Mouse (Mus musculus): Measurements from ENCODE around the gene Nfs1.
A peak's percentile ranks its signal among the peaks of the same experiment; 100 is the strongest.
"Not testable (repeated sequence)": the region's sequence is repeated elsewhere in the genome, so short reads cannot be mapped to it uniquely, and the experiment has no call there.

The Nfs1 gene

DNA sequence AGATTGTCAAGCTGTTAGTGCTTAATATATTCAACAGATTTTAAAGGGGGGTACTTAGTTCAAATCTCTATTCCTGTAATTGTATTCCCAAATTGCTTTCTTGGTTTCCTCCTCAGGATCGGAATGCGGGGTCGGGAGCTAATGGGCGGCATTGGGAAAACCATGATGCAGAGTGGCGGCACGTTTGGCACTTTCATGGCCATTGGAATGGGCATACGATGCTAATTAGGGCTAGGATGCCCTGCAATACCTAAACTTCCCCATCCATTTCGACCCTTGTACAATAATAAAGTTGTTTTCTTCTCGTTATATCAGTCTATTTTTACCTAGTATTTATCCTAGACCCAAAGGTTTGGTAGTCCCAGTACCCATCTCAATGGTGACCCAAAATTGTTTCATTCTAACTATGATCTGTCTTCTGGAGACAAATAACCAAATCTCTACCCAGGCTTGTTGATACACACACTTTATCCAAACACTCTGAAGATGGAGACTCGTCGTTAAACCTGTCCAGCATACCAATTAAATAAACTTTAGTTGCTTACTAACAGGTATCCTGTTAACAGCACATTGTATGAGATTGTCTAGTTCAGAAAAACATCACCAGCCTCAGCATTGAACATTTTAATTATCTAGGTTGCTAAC is 1.6 kb upstream of the Nfs1 start:
- DNase-seq (ENCODE audit: low spot score in 2 of 2), result no peak

DNA sequence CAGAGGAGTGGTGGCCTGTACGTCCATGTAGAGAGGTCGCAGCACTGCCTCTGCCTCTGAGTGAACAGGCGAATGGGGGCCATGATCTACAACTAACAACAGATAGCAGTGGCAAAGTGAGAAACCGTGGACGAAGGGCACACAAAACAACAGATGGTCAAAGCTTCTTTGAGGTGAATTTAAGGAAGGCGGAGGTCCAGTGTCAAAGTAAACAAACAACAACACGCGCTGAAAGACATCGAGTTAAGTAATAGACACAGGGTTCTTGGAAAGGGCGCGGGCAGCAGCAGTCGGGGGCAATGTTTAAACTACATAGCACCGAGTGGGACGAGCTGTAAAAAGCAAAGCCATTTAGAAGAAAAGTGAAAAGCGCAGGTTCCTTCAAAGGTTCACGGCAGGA is 619 bp downstream of the Nfs1 start:
- DNase-seq (ENCODE audit: low spot score in 2 of 2), result no peak

GRCm38 (mm10) chr2:156142820-156143219 is 1.2 kb downstream of the Nfs1 start:
- no peak for DNase-seq (ENCODE audit: low spot score in 2 of 2)

DNA sequence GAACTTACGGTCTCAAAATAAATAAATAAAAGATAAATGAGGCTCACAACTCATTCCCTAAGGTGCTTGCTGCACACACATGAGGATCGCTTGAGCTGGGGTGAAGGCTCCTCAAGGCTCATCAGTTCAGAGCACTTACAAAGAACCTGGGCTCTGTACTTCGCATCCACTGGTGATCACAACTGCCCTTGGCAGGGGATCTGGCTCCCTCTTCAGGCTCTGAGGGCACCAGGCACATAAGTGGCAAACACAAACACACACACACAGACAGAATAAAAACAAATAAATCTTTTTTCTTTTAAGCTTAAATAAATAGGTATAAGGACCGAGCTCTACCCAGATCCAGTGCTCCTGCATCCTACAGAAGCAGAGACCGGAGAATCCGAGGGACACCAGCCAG is 8.3 kb downstream of the Nfs1 start:
- no peak for DNase-seq (ENCODE audit: low spot score in 2 of 2)

DNA sequence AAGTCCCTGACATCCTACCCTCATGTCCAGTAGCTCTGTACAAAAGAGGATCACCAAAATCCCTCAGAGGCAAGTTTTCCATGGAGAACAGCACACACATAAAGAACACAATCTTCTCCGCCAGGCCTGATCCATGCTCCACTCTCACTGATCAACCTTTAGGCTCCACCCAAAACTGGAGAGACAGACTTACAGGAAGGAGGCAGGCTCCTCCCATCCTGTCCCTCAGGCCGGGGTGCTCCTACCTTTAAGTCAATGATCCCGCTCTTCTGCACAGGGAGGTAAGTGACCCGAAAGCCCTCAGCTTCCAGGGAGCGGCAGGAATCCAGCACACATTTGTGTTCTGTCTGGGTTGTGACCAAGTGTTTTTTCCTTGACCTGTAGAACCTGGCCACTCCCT is 9.8 kb downstream of the Nfs1 start:
- DNase-seq (ENCODE audit: low spot score in 2 of 2), result no peak

DNA sequence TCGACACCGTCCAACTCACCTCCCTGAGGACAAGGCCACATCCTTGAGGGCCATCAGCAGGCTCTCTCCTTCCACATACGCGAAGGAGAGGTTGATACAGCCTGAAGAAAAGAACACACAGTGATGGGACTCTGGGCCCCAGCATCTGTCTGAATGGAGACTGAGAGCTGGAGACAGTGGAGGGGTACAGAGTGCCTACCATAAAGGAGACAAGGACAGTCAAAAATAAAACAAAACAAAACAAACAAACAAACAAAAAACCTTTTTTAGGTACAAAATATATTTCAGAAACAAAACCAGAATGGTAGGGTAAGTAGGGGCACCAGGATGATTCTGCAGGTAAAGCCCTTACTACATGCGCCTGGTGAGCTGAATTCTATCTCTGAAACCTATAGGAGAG is 17.0 kb downstream of the Nfs1 start, which contains the start of gene Gm28036:
Gene Gm28036 (minus strand): TSS at position 101 of the 400 bp plus-strand sequence.
- DNase-seq (ENCODE audit: low spot score in 2 of 2), result no peak

DNA sequence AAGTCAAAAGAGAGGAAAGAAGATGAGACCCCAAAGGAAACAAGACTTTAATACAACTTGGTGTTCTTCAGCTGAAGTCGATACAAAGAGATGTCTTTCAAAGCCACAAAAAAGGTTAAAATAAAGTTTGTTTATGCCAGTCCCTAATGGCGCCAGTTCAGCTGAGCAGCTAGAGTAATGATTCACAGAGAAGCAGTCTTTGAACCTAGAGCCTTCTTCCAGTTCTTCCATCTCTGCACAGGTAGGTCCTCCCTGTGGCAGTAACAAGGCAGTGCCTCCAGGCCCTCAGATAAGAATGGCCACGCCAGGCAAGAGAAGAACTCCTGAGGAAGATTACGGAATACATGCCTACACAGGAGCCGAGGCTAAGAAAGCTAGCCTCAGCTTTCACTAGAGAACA is 20.3 kb downstream of the Nfs1 start:
- no peak for DNase-seq (ENCODE audit: low spot score in 2 of 2)

DNA sequence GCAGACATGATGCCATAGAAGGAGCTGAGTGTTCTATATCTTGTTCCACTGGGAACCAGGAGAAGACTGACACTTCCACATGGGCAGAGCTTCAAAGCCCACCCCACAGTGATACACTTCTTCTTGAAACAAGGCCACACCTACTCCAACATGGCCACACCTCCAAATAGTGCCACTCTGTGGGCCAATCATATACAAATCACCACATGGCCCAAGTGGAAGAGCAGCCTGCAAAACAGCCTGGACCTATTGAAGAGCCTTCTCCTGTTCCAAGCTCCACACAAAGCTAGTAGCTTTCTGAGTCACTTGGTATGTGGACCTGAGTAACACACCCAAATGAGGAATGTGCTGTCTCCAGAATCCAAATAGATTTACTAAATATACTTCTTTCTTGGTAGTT is 24.4 kb downstream of the Nfs1 start:
- no peak for DNase-seq (ENCODE audit: low spot score in 2 of 2)

DNA sequence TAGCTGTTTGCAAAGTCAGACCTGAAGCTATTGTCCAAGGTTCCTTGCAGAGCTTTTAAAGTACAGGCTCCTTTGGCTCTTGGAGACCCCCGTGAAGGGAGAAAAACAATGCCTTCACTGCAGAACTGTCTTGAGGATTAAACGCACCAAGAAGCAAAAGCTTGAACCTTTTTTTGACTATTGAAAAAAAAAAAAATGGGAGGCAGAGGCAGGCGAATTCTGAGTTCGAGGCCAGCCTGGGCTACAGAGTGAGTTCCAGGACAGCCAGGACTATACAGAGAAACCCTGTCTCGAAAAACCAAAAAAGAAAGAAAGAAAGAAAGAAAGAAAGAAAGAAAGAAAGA is 31.9 kb downstream of the Nfs1 start:
- not testable (repeated sequence) for DNase-seq (ENCODE audit: low spot score in 2 of 2)

- DNase-seq (ENCODE audit: low spot score in 2 of 2), result peak; percentile 91 to 92
Measured at GRCm38 (mm10) chr2:156111358-156112079, 32.5 kb downstream of the Nfs1 start, which contains the start of the genes Cpne1 and Rbm12. Gene Cpne1 (minus strand): TSS chr2:156111965. Gene Rbm12 (minus strand): TSS chr2:156111978.

DNA sequence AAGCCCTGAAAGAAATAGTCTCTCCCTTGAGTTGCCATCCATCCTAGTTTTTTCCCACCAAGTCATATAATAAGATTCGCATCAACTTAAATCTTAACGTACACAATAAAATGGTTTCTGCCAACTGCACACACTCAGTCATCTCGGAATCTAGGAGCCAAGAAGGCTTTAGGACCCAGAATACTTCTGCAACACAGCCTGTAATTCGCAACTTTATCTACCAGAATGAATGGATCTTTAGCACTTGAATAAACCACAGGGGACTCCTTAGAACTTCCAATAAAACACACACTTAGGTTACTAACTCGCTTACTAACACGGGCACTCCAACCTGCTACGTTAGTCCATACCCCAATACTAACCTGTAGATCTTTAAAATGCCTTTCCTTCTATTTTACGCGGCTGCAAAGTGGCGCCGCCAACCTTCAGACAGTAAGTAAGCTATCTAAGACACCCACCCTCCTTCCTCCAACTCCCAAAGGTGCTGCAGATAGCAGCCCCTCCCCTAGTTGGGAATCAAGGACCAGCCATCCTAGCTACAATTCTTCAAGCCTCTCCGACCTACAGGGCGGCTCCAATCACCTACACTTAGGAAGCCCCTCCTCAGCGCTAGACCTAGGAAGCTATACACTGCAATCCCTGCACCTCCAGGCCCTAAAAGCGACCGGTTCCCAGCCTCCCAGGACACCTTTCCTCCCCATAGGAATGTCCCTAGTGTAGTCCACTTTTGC is 33.2 kb downstream of the Nfs1 start:
- DNase-seq (ENCODE audit: low spot score in 2 of 2), result peak in 1 of 2 experiments; percentile 4

- no peak for DNase-seq (ENCODE audit: low spot score in 2 of 2)
Measured at GRCm38 (mm10) chr2:156091926-156092325, 52.1 kb downstream of the Nfs1 start.

DNA sequence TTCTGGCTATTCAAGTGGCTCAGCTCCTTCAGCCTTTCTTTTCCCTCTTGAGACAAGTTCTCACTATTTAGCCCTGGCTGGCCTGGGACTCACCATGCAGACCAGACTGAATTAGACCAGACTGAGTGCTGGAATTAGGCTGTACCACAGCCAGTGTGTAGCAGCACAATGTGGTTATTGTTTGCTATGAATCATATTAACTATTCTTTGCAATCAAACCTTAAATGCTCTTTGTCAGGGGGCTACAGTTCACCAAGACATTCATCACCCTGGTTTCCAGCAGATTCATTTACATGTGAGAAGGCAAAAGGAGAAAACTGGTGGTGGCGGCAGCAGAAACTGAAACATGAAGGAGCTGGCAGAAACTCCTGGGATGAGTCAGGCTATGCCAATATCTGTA is 54.2 kb downstream of the Nfs1 start:
- DNase-seq (ENCODE audit: low spot score in 2 of 2), result no peak

GRCm38 (mm10) chr2:156087391-156088110 is 56.4 kb downstream of the Nfs1 start:
- DNase-seq (ENCODE audit: low spot score in 2 of 2), result no peak

DNA sequence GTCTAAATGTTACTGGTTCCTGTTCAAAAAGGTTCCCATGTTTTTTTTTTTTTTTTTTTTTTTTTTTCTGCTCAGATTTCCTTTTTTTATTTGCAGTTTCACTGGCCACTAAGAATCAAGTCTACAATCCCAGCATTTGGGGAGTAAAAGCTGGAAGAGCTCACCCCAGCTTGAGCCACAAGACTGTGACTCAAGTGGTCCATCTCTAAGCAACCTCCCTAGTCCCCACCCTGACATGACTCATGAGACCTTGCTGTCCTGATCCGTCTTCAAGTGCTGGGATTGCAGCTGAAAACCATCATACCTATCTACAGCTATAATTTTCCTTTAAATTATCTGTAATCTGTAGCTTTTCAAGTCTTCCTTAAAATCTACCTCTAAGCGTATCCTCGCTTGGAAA is 59.4 kb downstream of the Nfs1 start:
- DNase-seq (ENCODE audit: low spot score in 2 of 2), result no peak

- no peak for DNase-seq (ENCODE audit: low spot score in 2 of 2)
Measured at GRCm38 (mm10) chr2:156080391-156080790, 63.6 kb downstream of the Nfs1 start.

GRCm38 (mm10) chr2:156079674-156080073 is 64.3 kb downstream of the Nfs1 start:
- no peak for DNase-seq (ENCODE audit: low spot score in 2 of 2)

DNA sequence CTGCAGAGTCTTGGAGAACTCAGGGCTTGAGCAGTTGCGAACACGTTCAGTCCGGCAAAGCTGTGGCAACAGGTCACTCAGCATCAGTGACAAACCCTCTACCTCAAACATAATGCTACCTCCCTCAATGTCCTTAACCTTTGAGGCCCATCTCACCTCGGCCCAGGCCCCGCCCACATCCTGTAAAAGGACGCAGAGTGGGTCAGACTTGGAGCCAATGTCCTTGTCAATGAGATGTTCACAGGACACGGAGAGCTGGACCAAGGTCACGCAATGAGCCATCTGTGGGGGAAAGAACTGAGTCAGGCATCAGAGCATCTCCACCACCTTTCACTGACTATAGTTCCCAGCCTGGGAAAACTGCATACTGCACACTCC is 64.8 kb downstream of the Nfs1 start:
- DNase-seq (ENCODE audit: low spot score in 2 of 2), result no peak

DNA sequence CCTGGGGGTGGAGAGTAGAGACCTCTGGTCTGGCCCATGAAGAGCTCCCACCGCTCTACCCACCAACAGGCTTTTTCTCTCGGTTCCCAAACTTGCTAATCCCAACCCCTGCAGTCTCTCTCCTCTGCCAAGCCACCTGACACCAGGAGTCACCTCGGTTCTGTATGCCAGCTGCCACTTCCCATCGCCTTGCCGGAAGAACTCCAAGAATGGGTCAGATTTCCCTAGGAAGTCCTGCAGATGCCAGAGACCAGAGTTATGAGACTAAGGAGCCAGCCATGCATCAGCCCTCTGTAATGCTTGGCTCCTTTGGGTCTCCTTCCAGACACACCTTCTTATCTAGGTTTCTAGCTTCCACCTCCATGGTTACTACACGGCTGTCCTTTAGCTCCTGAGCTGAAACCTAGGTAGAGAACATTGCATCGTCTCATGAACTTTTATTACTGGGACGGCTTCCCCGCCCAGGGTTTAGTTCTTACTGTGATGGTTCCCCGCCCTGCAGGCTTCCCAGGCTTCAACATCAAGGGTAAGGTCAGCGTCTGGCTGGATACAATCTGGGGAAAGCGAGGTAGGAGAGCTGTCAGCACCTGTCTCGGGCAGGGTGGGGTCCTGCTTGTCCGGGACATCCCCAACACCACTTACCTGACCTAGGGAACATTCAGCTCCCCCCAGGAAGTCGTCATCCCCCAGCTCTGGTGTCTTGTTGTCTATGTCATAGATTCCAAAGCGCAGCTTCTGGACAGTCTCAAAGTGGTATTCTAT is 65.4 kb downstream of the Nfs1 start:
- DNase-seq (ENCODE audit: low spot score in 2 of 2), result no peak

DNA sequence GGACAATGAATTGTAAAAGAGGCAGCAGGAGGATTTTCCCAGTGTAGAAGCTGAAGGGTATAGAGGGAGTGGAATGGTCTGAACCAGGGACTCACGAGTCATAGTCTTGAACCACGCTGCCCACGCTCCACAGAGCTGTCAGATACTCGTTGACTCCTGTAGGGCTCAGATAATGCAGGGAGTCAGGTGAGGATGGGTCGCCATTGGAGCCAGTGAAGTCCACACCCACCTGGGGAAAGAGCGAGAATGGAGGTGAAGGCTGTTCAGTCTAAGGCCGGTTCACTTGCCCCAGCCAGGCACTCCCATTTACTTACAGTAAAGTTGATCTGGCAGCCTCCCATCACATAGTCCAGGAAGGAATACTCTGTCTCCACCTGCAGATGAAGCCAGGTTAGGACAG is 66.5 kb downstream of the Nfs1 start:
- DNase-seq (ENCODE audit: low spot score in 2 of 2), result no peak

DNA sequence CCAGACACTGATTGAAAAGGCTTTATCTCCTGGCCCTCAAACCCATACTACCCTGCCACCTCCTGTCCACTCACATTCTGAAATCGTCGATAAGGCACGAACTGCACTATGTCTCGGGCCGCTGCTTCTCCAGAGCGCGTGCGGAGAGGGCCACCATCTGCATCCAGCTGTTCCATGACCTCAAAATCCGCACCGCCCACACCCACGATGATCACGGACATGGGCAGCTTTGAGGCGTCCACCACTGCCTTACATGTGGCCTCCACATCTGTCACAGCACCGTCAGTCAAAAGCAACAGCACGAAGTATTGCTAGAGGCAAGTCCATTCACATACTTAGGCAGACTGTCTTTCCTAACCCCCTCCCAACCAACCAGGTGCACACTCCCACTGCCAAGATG is 70.3 kb downstream of the Nfs1 start:
- DNase-seq (ENCODE audit: low spot score in 2 of 2), result no peak

Data from spleen, postnatal 36 days (tissue).